Mouse (Mus musculus) lung, postnatal 25 days (tissue): ENCODE data around the gene R3hcc1l.
A peak's percentile ranks its signal among the peaks of the same experiment; 100 is the strongest.

Source experiments
- DNase-seq: peaks from one replicate; pipeline ENCODE4 v3.0.0; 2022; ENCODE audit warnings: low spot score

The R3hcc1l gene

GRCm38 (mm10) chr19:42599891-42600290 is 81.3 kb downstream of the R3hcc1l start:
- no peak for DNase-seq

GRCm38 (mm10) chr19:42600591-42600990 is 82.0 kb downstream of the R3hcc1l start:
- no peak for DNase-seq

- DNase-seq, result no peak
Observed at GRCm38 (mm10) chr19:42601445-42601844, 82.9 kb downstream of the R3hcc1l start.

- DNase-seq, result no peak
Observed at GRCm38 (mm10) chr19:42602041-42602440, 83.5 kb downstream of the R3hcc1l start.

- DNase-seq, result no peak
Observed at GRCm38 (mm10) chr19:42602576-42602975, 84.0 kb downstream of the R3hcc1l start.

- no peak for DNase-seq
Observed at GRCm38 (mm10) chr19:42608082-42608481, 89.5 kb downstream of the R3hcc1l start.

- DNase-seq, result no peak
Observed at GRCm38 (mm10) chr19:42609716-42610115, 91.2 kb downstream of the R3hcc1l start.

GRCm38 (mm10) chr19:42611746-42612145 is 93.2 kb downstream of the R3hcc1l start:
- no peak for DNase-seq

- DNase-seq, result peak; percentile 45
Observed at GRCm38 (mm10) chr19:42612654-42613053, 94.1 kb downstream of the R3hcc1l start, which contains the start of gene Loxl4. TSS of gene Loxl4 (minus strand) at chr19:42612813.

GRCm38 (mm10) chr19:42613116-42613515 is 94.6 kb downstream of the R3hcc1l start:
- no peak for DNase-seq

- no peak for DNase-seq
Observed at GRCm38 (mm10) chr19:42613647-42614225, 95.2 kb downstream of the R3hcc1l start.

- DNase-seq, result no peak
Observed at GRCm38 (mm10) chr19:42628068-42628467, 109.5 kb downstream of the R3hcc1l start.

GRCm38 (mm10) chr19:42631541-42631961 is 113.0 kb downstream of the R3hcc1l start:
- DNase-seq, result peak; percentile 32

- no peak for DNase-seq
Observed at GRCm38 (mm10) chr19:42632301-42632700, 113.7 kb downstream of the R3hcc1l start.

- DNase-seq, result no peak
Observed at GRCm38 (mm10) chr19:42633650-42634049, 115.1 kb downstream of the R3hcc1l start.

GRCm38 (mm10) chr19:42636631-42637030 is 118.1 kb downstream of the R3hcc1l start:
- no peak for DNase-seq

GRCm38 (mm10) chr19:42638604-42639481 is 120.3 kb downstream of the R3hcc1l start:
- peak; percentile 15 for DNase-seq

GRCm38 (mm10) chr19:42639544-42639943 is 121.0 kb downstream of the R3hcc1l start:
- no peak for DNase-seq

GRCm38 (mm10) chr19:42640211-42640610 is 121.7 kb downstream of the R3hcc1l start:
- DNase-seq, result no peak
